Mouse (Mus musculus): ENCODE measurements around the gene Serpina3f. TPM values are rescaled to one million over a fixed set of nuclear protein-coding genes. Genes with fewer than 3 reads are reported as not detected.
"Not testable (repeated sequence)": the region's sequence is repeated elsewhere in the genome, so short reads cannot be mapped to it uniquely, and the experiment has no call there.

The Serpina3f gene
- total RNA-seq (2021), result under 1 TPM; 0.24 to 0.29 TPM
- polyA plus RNA-seq (2012; rRNA removed), result 0.04 and 0.10 TPM in 2 replicates
- long read RNA-seq, partial matches to known transcripts, result 0 of 1 reads
- long read RNA-seq, other reads (novel, unspliced or antisense), result 0 of 1 reads

DNA sequence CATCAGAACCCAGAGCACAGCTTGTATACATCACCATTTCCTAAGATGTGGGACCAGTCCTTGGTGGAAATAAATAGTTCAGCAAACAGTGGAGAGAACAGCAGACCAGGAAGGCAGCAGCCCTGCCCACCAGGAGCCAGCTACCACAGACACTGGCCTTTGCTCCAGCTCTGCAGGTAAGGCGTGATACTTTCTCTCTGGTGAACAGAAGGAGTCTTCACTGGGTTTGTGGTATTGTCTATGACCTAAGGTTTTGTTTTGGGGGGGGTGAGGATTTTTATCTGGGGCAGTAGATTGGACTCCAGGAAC is at the start of gene Serpina3f:
TSS of gene Serpina3f (plus strand) at position 100 of the 309 bp plus-strand sequence.
- DNase-seq, result no peak

GRCm38 (mm10) chr12:104174747-104175146 is 39.6 kb upstream of the Serpina3f start:
- peak; percentile 68 for DNase-seq

- DNase-seq, result peak; percentile 54
These were observed 38.7 kb upstream of the Serpina3f start for GRCm38 (mm10) chr12:104175636-104176035.

GRCm38 (mm10) chr12:104178577-104178976 is 35.8 kb upstream of the Serpina3f start:
- no peak for DNase-seq

DNA sequence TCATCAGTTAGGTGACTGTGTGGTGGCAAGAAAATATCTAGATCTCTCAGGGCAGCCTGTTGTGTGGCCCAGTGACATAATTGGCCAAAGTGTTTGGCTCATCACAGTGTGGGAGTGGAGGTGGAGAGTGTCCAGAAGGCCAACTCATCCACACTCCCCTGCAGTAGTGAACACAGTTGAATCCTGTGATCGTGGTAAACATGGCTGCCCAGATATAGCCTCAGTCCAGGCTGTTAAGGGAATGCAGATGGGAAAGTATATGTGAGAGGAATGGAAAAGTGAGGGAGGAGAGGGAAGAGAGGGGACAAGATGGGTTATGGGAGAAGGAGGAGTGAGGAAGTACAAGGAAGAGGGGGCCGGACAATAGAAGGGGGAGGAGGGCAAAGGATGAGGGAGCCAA is 35.4 kb upstream of the Serpina3f start:
- DNase-seq, result no peak

DNA sequence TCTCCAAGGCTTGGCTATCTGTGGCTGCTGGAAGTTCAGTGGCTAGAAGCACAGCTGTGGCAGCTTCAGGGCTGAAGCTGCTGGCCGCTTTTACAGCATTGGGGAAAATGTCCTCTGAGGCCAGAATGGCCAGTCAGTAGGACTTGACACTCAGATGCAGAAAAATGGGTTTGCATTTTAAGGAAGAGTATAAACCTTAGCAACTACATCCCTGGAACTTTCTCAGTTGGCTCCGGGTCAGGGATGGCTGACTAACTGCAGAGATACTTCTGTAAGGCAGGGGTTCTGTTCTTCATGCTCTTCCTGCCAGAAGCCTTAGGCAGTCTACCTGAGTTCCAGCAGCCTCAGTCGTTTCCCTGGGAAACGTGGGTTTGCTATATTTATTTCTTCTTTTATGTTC is 29.3 kb upstream of the Serpina3f start:
- DNase-seq, result no peak

DNA sequence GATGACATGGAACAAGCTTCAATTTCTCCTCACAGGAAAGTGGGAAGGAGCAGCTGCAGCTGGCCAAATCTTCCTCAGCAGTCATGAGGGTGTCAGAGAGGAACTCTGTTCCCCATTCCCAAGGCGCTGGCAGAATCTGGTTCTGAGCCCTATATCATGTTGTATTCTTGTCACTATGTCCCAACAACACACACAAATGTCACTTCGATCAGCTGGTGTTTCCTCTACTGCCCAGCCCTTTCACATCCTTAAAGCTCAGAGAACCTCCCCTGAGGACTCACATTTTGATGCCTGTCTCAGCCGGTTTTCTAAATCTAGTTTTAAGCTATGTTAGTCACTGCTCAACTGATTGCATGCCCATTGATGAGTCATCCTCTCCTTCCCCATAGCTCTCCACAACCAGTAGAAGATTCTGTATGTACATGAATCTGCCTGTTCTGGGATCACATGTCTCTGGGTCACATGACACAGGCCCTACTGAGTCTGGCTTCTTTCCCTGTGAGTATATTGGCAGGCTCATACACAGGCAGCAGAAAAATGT is 28.2 kb upstream of the Serpina3f start:
- peak; percentile 19 for DNase-seq

DNA sequence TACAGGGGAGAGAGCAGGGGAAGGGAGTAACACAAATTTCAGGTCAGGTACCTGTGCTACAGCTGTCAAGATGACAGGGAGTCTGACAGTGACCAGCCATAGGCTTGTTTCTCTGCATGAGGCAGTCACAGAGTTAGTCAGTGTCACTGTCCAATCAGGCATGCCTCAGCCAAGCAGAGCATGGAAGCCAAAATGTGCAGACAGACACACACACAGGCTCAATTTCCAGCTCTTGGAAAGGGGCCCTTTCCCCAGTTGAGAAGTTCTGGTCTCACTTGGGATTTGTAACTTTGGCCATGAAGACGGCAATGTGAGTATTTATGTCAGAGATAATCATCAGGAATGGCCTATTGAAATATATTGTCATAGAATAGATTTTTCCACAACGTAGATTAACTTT is 25.1 kb upstream of the Serpina3f start:
- DNase-seq, result no peak

GRCm38 (mm10) chr12:104190852-104191251 is 23.5 kb upstream of the Serpina3f start:
- DNase-seq, result peak; percentile 27

DNA sequence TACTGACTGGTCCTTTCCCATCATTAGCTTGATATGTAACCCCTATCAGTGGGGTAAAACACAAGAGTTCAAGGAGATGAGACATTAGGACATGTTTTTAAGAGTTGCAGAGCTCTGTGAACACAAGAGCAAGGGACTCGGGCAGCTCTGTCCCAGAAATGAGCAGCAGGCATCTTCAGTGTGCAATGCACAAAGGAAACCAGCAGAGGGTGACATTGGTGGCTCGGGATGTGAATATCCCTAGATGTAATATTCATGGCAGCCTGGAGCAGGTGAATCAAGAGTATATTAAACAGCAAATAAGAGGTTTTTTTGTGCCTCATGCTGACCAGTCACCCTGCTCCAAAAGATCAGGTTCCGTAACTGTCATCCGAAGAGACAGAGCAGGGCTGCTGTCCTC is 5.2 kb upstream of the Serpina3f start:
- DNase-seq, result no peak

DNA sequence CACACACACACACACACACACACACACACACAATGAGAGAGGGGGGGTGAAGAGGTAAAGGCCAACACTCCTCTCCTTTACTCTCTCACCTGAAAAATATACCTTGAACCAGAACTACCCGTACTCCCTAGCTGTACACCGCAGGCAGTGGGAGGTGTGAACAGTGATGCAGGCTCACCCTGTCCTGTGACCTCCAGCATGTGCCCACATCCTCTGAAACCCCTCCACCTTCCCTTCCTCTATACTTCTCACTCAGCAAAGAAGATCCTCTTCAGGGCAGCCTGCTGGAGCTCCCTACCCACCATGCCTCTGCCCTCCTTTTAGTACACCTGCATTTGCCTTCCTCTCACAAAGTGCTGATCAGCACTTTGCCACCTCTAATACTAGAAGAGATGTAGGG is 4.5 kb upstream of the Serpina3f start:
- no peak for DNase-seq

- no peak for DNase-seq
These were observed 477 bp upstream of the Serpina3f start for GRCm38 (mm10) chr12:104213689-104214444.

DNA sequence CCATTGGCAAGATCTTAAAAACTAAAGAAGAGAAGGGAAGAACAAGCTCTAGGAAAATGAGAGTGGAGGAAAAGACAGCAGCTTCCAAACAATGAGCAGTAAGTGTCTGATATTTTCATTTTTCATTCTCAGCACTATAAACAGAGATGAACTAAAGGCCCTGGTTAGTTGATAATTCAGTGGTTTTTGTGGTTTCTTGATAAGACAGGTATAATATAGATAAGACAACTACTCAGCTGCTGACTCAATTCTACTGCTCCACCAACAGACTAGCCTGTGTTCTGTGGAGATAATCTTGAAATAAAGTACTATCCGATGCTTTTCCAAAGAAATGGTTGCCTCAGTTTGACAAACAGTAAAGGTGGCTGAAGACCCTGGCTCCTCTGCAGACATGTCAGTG is 905 bp downstream of the Serpina3f start:
- DNase-seq, result no peak

DNA sequence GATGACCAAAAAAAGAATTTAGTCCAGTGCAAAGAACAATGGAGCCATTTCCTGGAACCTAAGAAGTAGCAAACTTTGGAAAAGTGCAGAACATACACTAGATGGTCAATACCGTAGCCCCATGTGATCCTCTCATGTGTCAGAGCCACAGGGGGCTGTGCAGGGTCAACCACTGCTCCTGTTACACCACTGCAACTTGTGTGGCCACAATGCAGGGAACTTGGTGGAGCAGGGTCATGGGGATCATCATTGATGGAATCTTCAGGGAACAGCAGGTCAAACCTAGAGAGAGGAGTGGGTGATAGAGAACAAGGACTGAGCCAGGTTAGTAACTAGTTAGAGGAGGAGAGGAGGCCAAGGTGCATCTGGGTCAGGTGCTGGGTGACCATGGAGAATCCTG is 7.3 kb downstream of the Serpina3f start:
- no peak for DNase-seq

DNA sequence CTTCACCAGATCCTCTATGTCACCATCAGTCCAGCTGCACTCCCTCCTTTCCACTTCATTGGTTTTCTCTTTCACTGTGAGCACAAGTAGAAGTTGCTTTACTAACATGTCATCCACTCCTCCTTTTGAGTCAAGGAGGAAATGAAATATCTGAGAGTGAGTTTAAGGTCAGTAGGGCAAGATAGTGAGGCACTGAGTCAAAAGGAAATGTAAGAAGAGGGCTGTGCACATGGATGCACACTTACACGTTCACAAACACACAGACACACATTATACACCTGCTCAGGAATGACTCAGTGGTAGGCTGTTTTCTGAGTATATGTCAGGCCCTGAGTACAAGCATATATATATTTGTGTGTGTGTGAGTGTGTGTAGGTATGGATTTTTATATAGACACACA is 9.3 kb downstream of the Serpina3f start:
- no peak for DNase-seq

- DNase-seq, result no peak
These were observed 10.4 kb downstream of the Serpina3f start for GRCm38 (mm10) chr12:104224598-104225300.

DNA sequence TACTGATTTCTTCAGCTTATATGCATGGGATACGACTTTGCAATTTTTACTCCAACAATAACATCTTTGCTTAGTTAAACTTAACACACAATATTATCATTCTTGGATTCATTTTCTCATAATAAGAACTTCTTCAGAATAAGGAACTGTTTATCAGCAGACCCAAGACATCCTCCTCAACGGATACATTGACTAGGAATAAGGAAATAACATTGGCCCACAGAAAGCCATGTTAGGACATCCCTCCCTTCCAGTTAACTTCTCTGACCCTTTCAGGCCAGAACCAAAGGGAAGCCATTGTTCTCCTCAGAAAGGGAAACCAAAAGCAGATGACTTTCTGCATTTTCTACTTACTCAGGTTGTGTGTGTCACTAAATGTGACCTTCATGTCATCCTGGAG is 16.4 kb downstream of the Serpina3f start:
- DNase-seq, result no peak

GRCm38 (mm10) chr12:104235915-104236314 is 21.6 kb downstream of the Serpina3f start, which contains the start of gene Serpina3g:
Gene Serpina3g, plus strand, starts transcription at chr12:104236245.
- DNase-seq, result no peak

- DNase-seq, result not testable (repeated sequence)
These were observed 23.7 kb downstream of the Serpina3f start for GRCm38 (mm10) chr12:104238048-104238447.

DNA sequence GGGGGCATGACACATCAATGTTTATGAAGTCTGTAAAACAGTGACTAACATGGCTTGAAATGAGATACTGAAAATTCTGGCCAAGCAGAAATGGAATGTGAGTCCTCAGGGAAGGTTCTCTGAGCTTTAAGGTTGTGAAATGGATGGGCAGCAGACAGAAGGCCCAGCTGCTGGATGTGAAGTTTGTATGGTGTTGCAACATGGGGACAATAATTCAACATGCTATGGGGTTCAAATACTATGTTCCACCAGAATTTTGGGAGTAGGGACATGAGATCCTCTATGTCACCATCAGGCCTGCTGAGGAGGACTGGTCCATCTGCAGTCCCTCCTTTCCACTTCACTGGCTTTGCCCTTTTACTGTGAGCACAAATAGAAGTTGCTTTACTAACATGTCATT is 29.0 kb downstream of the Serpina3f start:
- DNase-seq, result no peak

DNA sequence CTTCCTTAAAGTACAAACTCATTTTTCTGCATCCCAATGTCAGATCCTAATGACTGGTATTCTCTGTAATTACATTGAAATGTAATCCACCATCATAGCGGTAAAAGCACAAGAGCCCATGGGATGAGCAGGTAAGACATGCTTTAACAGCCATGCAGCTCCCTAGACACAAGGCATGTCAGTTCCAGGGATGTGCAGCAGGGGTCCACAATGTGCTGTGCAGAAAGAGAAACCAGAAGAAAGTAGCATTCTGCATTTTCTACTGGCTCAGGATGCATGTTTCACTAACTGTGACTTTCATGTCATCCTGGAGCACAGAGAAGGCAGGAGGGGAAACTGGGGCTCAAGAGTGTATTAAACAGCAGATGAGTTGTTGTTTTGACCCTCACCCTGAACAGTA is 30.7 kb downstream of the Serpina3f start:
- no peak for DNase-seq

- DNase-seq, result no peak
These were observed 31.3 kb downstream of the Serpina3f start for GRCm38 (mm10) chr12:104245595-104245994.

DNA sequence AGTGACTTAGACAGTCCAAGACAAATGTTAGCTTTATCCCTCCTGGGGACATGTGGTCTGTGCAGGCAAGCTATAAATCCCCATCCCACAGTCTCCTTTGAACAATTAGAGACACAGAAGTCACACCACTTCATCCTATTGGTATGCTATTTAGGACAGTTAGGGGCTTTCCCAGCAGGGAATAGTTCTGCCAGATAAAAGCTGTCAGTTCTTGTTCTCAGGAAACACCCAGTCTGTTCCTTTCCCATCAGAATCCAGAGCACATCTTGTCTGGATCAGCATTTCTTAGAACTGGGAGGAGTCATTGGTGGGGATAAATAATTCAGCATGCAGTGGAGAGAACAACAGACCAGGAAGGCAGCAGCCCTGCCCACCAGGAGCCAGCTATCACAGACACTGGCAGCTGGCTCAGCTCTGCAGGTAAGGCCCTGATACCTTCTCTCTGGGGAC is 33.2 kb downstream of the Serpina3f start:
- no peak for DNase-seq

All from adrenal gland, adult 2 months (tissue).